In genomic region chr6:34149066-34149465, GRCm38 (mm10) we compare ENCODE assay signal across 22 mouse cellular contexts.
"Had no signal": no experiment of that assay in that cellular context is flagged by ENCODE, and none has a peak within 500 bp of the region (broad histone marks: within the 10 kb centered on the region; RNA-seq: fewer than 3 reads in every experiment).

No protein-coding gene starts in this region.

- H3K9ac ChIP-seq: kidney, embryonic 15.5 days; liver, embryonic 14.5 days; lung, embryonic 15.5 days; neural tube, embryonic 12.5 days; neural tube, embryonic 15.5 days had no signal

- H3K4me1 ChIP-seq: megakaryocyte, embryonic 14.5 days had no signal

- H3K4me2 ChIP-seq: kidney, embryonic 15.5 days; lung, embryonic 15.5 days; neural tube, embryonic 12.5 days; neural tube, embryonic 15.5 days had no signal

- H3K27me3 ChIP-seq: kidney, embryonic 15.5 days; lung, embryonic 15.5 days; megakaryocyte, embryonic 14.5 days; neural tube, embryonic 12.5 days; neural tube, embryonic 15.5 days had no signal

- H3K4me3 ChIP-seq: kidney, embryonic 15.5 days; left cerebral cortex, adult 2 months; lung, embryonic 15.5 days; megakaryocyte, embryonic 14.5 days; midbrain, embryonic 10.5 days; neural tube, embryonic 12.5 days; neural tube, embryonic 15.5 days had no signal

- H3K9me3 ChIP-seq: lung, embryonic 15.5 days; midbrain, embryonic 10.5 days; neural tube, embryonic 12.5 days; neural tube, embryonic 15.5 days had no signal

- DNase-seq: kidney, postnatal 10 days; kidney, postnatal 36 days; layer of hippocampus, postnatal 36 days; lung, adult 18-20 months; lung, postnatal 10 days; lung, postnatal 36 days; midbrain, embryonic 14.5 days; right cerebral cortex, adult 18-20 months; right cerebral cortex, postnatal 14 days; right cerebral cortex, postnatal 4 days; thymus, adult 2 months; thymus, postnatal 14 days; thymus, postnatal 4 days had no signal

- H3K36me3 ChIP-seq: kidney, embryonic 15.5 days; lung, embryonic 15.5 days; midbrain, embryonic 10.5 days; neural tube, embryonic 12.5 days; neural tube, embryonic 15.5 days had no signal

- H3K27ac ChIP-seq: left cerebral cortex, adult 2 months; liver, embryonic 14.5 days; lung, embryonic 15.5 days; midbrain, embryonic 10.5 days; neural tube, embryonic 12.5 days; neural tube, embryonic 15.5 days; stomach, postnatal 0 days had no signal
